8 mouse cellular contexts compared by ENCODE assay signal in the genomic region with DNA sequence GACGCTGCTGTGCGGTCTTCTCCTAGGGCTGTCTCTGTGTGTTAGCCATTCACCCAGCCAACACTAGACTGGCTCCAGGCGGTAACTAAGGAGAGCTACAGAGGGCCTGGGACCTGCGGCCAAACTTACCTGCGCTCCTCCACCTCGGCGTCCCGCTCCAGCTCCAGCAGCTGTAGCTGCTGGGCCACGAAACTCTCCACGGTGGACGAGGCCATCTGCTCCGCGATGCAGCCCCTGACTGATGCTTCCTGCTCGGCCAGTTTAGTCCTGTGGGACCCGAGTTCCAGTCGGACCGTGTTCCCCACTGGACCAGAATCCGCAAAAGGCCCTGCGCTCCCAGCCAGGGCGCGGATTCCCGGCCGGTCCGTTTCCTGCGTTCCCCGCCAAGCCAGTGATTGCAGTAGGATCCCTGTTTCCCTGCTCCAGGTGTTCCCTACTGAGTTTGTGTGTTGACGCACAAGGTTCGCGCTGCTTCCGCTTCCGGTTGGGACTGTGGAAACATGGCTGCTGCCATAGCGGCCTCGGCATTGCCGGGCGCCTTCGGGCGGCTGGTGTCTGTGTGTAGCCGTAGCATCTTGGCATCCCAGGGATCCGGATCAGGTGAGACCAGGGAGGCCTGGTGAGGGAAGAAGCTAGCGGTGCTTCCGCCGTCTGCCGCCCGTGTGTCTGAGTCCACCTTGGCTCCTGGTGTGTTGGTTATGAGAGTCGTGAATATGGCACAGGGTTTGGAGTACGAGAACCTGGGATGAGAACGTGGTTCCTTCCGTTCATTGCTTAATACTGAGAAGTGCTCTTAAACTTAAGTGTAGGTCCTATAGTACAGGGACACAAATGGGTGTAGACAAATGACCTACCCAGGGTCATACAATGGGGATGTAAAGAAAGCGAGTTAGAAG. TPM values are rescaled to one million over a fixed set of nuclear protein-coding genes. Genes with fewer than 3 reads are reported as not detected.
A peak's percentile ranks its signal among the peaks of the same experiment; 100 is the strongest.
DNase-seq lines count a peak whose midpoint lies in the region; ATAC-seq and TF ChIP-seq lines count a peak whose summit lies in the region.

A gene (plus strand): TSS at position 330 of the 896 bp plus-strand sequence.
A gene (minus strand): TSS at position 446 of the 896 bp plus-strand sequence.

- peaks cover 0 to 14% of the 10 kb centered on the region in 2 experiments; a peak in 3 of 4 replicates for H3K4me1 ChIP-seq in MEL (ENCODE audit: control insufficient read depth in 1 of 2, insufficient read depth in 2 of 2, low read length in 2 of 2)
- H3K4me1 ChIP-seq in cerebellum, adult 2 months (ENCODE audit: control insufficient read depth, insufficient read depth, low read length), result peaks cover 8% of the 10 kb centered on the region; the same call in 1 of the 2 replicates
- peaks cover 7% of the 10 kb centered on the region for H3K4me1 ChIP-seq in forebrain, postnatal 0 days (ENCODE audit: insufficient read depth)
- H3K4me1 ChIP-seq in lung, embryonic 15.5 days, result peaks cover 16% of the 10 kb centered on the region

- TF ChIP-seq CTCF in MEL (IDR thresholded peaks at IDR 0.05 in 2 of 3, conservative IDR thresholded peaks at IDR 0.05 in 1 of 3; ENCODE audit: control insufficient read depth in 1 of 3, insufficient read depth in 1 of 3, low read depth in 2 of 3, low read length in 3 of 3, poor library complexity in 1 of 3, severe bottlenecking in 1 of 3), result no peak
- no peak for TF ChIP-seq CTCF in cerebellum, adult 2 months (IDR thresholded peaks at IDR 0.05; ENCODE audit: borderline replicate concordance, insufficient read depth, low read depth, low read length)
- no peak; the same call in 1 of the 2 replicates for TF ChIP-seq CTCF in forebrain, postnatal 0 days (IDR thresholded peaks at IDR 0.05; ENCODE audit: low read depth)

- peak within 1 kb of the TSS; percentile 80 for H3K4me2 ChIP-seq in forebrain, postnatal 0 days (ENCODE audit: low read depth)
- H3K4me2 ChIP-seq in lung, embryonic 15.5 days, result peak within 1 kb of the TSS; percentile 59

- TF ChIP-seq POLR2A in MEL (IDR thresholded peaks at IDR 0.05; ENCODE audit: control insufficient read depth in 1 of 2, insufficient read depth in 1 of 2, low read depth in 1 of 2, low read length in 2 of 2, poor library complexity in 1 of 2), result peak; percentile 94 to 96
- peak; percentile 78; the same call in 1 of the 2 replicates for TF ChIP-seq POLR2A in cerebellum, adult 2 months (IDR thresholded peaks at IDR 0.05; ENCODE audit: borderline replicate concordance, insufficient read depth, low read length)

- peak; percentile 99 for ATAC-seq in forebrain, postnatal 0 days
- peak; percentile 89 for ATAC-seq in lung, embryonic 15.5 days (ENCODE audit: borderline replicate concordance, extremely low read depth, low FRiP score, low TSS enrichment)

- H3K27ac ChIP-seq in MEL (ENCODE audit: control insufficient read depth, low read depth, low read length), result peak within 1 kb of the TSS; percentile 65
- peak within 1 kb of the TSS; percentile 53 for H3K27ac ChIP-seq in cerebellum, adult 2 months (ENCODE audit: insufficient read depth, low read length)
- peak within 1 kb of the TSS; percentile 75 for H3K27ac ChIP-seq in forebrain, postnatal 0 days (ENCODE audit: low read depth, low read length)
- H3K27ac ChIP-seq in lung, embryonic 15.5 days, result peak within 1 kb of the TSS; percentile 50

- H3K4me3 ChIP-seq in MEL (ENCODE audit: control insufficient read depth in 1 of 2, insufficient read depth in 1 of 2, low read depth in 2 of 2, low read length in 2 of 2), result peak within 1 kb of the TSS; percentile 90 to 99
- peak within 1 kb of the TSS; percentile 97 for H3K4me3 ChIP-seq in cerebellum, adult 2 months (replicated peaks; ENCODE audit: insufficient read depth, low read depth, low read length)
- peak within 1 kb of the TSS; percentile 80 for H3K4me3 ChIP-seq in forebrain, postnatal 0 days (ENCODE audit: low read depth, low read length)
- peak within 1 kb of the TSS; percentile 76 for H3K4me3 ChIP-seq in lung, embryonic 15.5 days

- H3K9ac ChIP-seq in MEL (ENCODE audit: control insufficient read depth, low read depth, low read length, poor library complexity, severe bottlenecking), result peak within 1 kb of the TSS; percentile 97
- H3K9ac ChIP-seq in forebrain, postnatal 0 days, result peak within 1 kb of the TSS; percentile 82
- peak within 1 kb of the TSS; percentile 69 for H3K9ac ChIP-seq in lung, embryonic 15.5 days

- peaks cover 32% of the 10 kb centered on the region for H3K79me2 ChIP-seq in MEL (ENCODE audit: control insufficient read depth, insufficient read depth, low read length, poor library complexity)

- peak; percentile 94 for DNase-seq in MEL (ENCODE audit: low read depth, low spot score)
- DNase-seq in cerebellum, adult 2 months, result peak; percentile 93 to 96
- DNase-seq in forebrain, postnatal 0 days, result peak; percentile 97
- DNase-seq in heart, postnatal 4 days, result peak; percentile 95
- DNase-seq in layer of hippocampus, adult 8-10 months (ENCODE audit: low spot score in 2 of 2), result peak; percentile 88 to 93
- DNase-seq in ovary, adult 18-20 months (ENCODE audit: low spot score), result peak; percentile 78
- DNase-seq in thymus, postnatal 0 days (ENCODE audit: low spot score), result peak; percentile 86

- H3K9me3 ChIP-seq in MEL (replicated peaks; ENCODE audit: insufficient read depth, low read length), result no peaks in the 10 kb centered on the region
- no peaks in the 10 kb centered on the region for H3K9me3 ChIP-seq in forebrain, postnatal 0 days (ENCODE audit: low read length)
- H3K9me3 ChIP-seq in lung, embryonic 15.5 days, result no peaks in the 10 kb centered on the region

- peaks cover 0 to 11% of the 10 kb centered on the region in 2 experiments; a peak in 2 of 4 replicates for H3K36me3 ChIP-seq in MEL (ENCODE audit: control insufficient read depth in 1 of 2, insufficient read depth in 2 of 2, low read length in 2 of 2)
- H3K36me3 ChIP-seq in forebrain, postnatal 0 days (ENCODE audit: insufficient read depth), result peaks cover 51% of the 10 kb centered on the region
- peaks cover 23% of the 10 kb centered on the region for H3K36me3 ChIP-seq in lung, embryonic 15.5 days

- no peak for TF ChIP-seq EP300 in MEL (IDR thresholded peaks at IDR 0.05; ENCODE audit: low read depth in 1 of 2, low read length in 2 of 2)

- H3K27me3 ChIP-seq in MEL (ENCODE audit: control insufficient read depth in 1 of 2, insufficient read depth in 2 of 2, low read length in 2 of 2), result no peaks in the 10 kb centered on the region
- no peaks in the 10 kb centered on the region for H3K27me3 ChIP-seq in cerebellum, adult 2 months (ENCODE audit: control insufficient read depth, insufficient read depth, low read length)
- H3K27me3 ChIP-seq in forebrain, postnatal 0 days (ENCODE audit: insufficient read depth, low read length), result no peaks in the 10 kb centered on the region
- no peaks in the 10 kb centered on the region for H3K27me3 ChIP-seq in lung, embryonic 15.5 days

- under 1% methylated on average over 49 of the region's 49 CpGs for WGBS in cerebellum, adult 2 months
- WGBS in forebrain, postnatal 0 days, result under 1% methylated on average over 49 of the region's 49 CpGs
- under 1% methylated on average over 49 of the region's 49 CpGs for WGBS in lung, embryonic 15.5 days

- TF ChIP-seq RAD21 in MEL (IDR thresholded peaks at IDR 0.05; ENCODE audit: low read depth, low read length), result no peak

TF ChIP-seq in MEL, 35 proteins besides CTCF, POLR2A, EP300 and RAD21 (continues in another document):
- peak; percentile 89 for TF ChIP-seq KAT2A (conservative IDR thresholded peaks at IDR 0.05; ENCODE audit: low read depth, low read length)
- TF ChIP-seq ELF1 (IDR thresholded peaks at IDR 0.05; ENCODE audit: low read depth, low read length), result peak; percentile 85
- TF ChIP-seq ZC3H11A (IDR thresholded peaks at IDR 0.05; ENCODE audit: low read depth, low read length), result no peak
- TF ChIP-seq NRF1 (IDR thresholded peaks at IDR 0.05; ENCODE audit: insufficient read depth, low read depth, low read length, poor library complexity, severe bottlenecking), result peak; percentile 3; the same call in 1 of the 2 replicates
- TF ChIP-seq E2F4 (IDR thresholded peaks at IDR 0.05; ENCODE audit: borderline replicate concordance, low read depth, low read length), result no peak
- TF ChIP-seq TCF12 (IDR thresholded peaks at IDR 0.05; ENCODE audit: low read depth, low read length), result peak; percentile 79; the same call in 1 of the 2 replicates
- TF ChIP-seq TBP (IDR thresholded peaks at IDR 0.05; ENCODE audit: low read depth, low read length), result peak; percentile 88
- no peak for TF ChIP-seq ZKSCAN1 (IDR thresholded peaks at IDR 0.05; ENCODE audit: low read depth, low read length)
- peak; percentile 95 for TF ChIP-seq SIN3A (IDR thresholded peaks at IDR 0.05; ENCODE audit: low read length)
- no peak for TF ChIP-seq MAZ (IDR thresholded peaks at IDR 0.05; ENCODE audit: low read depth, low read length)
- no peak for TF ChIP-seq ZNF384 (IDR thresholded peaks at IDR 0.05; ENCODE audit: low read depth, low read length)
- peak; percentile 53 for TF ChIP-seq MYC (IDR thresholded peaks at IDR 0.05; ENCODE audit: low read depth, low read length)

RNA-seq across cellular contexts. Expression of the first gene that starts in this region (rescaled TPM):
- total RNA-seq in MEL (2012; rRNA removed), result 122 and 145 TPM in 2 replicates
- 100 to 1,000 TPM in 1 of 2 experiments, not detected in 1; 159 TPM for polyA plus RNA-seq in MEL (2012; ENCODE audit: insufficient read depth in 1 of 2, insufficient read length in 2 of 2, low read depth in 1 of 2, low replicate concordance in 2 of 2, missing spikeins in 1 of 2)
- polyA plus RNA-seq in cerebellum, adult 2 months (2012; rRNA removed), result 56.6 and 61.3 TPM in 2 replicates
- total RNA-seq in forebrain, postnatal 0 days (2014; rRNA removed), result 61.7 and 79.1 TPM in 2 replicates
- 92.3 and 96.8 TPM in 2 replicates for polyA plus RNA-seq in forebrain, postnatal 0 days (2015; fragmentation: Nextera tagmentation; extraction: Ambion mirVana)
- total RNA-seq in heart, postnatal 4 days (2021), result 10 to 100 TPM; 69.4 to 71.9 TPM
- total RNA-seq in layer of hippocampus, adult 8-10 months (2022), result 10 to 100 TPM; 46.1 to 52.6 (median 48.3) TPM
- 113 and 119 TPM in 2 replicates for polyA plus RNA-seq in lung, embryonic 15.5 days (2015; fragmentation: Nextera tagmentation; extraction: Ambion mirVana)
- polyA plus RNA-seq in thymus, postnatal 0 days (2015; fragmentation: Nextera tagmentation; extraction: Ambion mirVana), result 129 and 137 TPM in 2 replicates

RNA-seq across cellular contexts. Expression of the second gene that starts in this region (rescaled TPM):
- 10.3 and 11.7 TPM in 2 replicates for total RNA-seq in MEL (2012; rRNA removed)
- polyA plus RNA-seq in MEL (2012; ENCODE audit: insufficient read depth in 1 of 2, insufficient read length in 2 of 2, low read depth in 1 of 2, low replicate concordance in 2 of 2, missing spikeins in 1 of 2), result 10 to 100 TPM in 1 of 2 experiments, not detected in 1; 12.9 TPM
- 9.2 and 9.8 TPM in 2 replicates for polyA plus RNA-seq in cerebellum, adult 2 months (2012; rRNA removed)
- total RNA-seq in forebrain, postnatal 0 days (2014; rRNA removed), result 10.1 and 10.5 TPM in 2 replicates
- 8.8 and 10.4 TPM in 2 replicates for polyA plus RNA-seq in forebrain, postnatal 0 days (2015; fragmentation: Nextera tagmentation; extraction: Ambion mirVana)
- 1 to 10 TPM; 4.4 to 4.5 TPM for total RNA-seq in heart, postnatal 4 days (2021)
- total RNA-seq in layer of hippocampus, adult 8-10 months (2022), result 10 to 100 TPM in 3 of 4 experiments, 1 to 10 TPM in 1; 9.0 to 11.9 (median 10.6) TPM
- polyA plus RNA-seq in lung, embryonic 15.5 days (2015; fragmentation: Nextera tagmentation; extraction: Ambion mirVana), result 10.2 and 10.9 TPM in 2 replicates
- polyA plus RNA-seq in thymus, postnatal 0 days (2015; fragmentation: Nextera tagmentation; extraction: Ambion mirVana), result 10.0 and 10.6 TPM in 2 replicates

Comparison
In these comparisons a context has a peak if more than half of its experiments do, and no peak if none do; other contexts are left out.
1. Peak in every context shown above with its lines: DNase-seq, ATAC-seq, H3K4me3 ChIP-seq and H3K27ac ChIP-seq.